Mouse (Mus musculus): ENCODE results near the gene Mbd3.

Gene Mbd3

DNA sequence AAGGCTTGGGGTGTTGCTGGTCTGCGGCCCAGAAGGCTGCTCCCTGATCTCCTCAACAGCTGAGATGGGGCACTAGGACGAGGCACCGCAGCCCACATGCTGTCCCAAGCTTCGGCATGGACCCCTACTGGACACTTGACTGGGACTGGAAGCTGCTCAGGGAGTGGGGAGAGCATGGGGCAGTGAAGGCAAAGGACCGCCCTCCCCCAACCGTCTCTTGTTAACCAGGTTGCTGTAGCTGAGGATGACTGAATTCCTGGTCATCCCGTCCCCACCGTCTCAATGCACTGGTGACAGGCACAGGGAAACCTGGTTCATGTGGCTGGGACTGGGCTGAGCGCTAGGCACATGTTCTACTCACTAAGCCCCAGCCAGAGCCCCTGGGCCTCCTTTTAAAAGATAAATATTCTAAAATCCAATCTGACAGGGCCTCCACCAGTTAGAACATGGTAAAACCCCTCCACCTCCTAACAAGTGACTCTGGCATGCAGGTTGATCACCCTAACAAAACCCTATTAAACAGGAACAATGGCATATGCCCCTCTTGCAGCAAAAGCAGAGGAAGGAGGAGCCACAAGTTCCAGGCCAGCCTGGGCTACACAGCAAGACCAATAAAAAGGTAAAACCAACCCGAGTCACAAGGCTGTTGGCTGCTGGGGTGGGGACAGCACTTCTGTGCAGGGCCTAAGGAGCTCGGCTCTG is 2.4 kb downstream of the Mbd3 start:
- DNase-seq (ENCODE audit: low read depth): no peak

DNA sequence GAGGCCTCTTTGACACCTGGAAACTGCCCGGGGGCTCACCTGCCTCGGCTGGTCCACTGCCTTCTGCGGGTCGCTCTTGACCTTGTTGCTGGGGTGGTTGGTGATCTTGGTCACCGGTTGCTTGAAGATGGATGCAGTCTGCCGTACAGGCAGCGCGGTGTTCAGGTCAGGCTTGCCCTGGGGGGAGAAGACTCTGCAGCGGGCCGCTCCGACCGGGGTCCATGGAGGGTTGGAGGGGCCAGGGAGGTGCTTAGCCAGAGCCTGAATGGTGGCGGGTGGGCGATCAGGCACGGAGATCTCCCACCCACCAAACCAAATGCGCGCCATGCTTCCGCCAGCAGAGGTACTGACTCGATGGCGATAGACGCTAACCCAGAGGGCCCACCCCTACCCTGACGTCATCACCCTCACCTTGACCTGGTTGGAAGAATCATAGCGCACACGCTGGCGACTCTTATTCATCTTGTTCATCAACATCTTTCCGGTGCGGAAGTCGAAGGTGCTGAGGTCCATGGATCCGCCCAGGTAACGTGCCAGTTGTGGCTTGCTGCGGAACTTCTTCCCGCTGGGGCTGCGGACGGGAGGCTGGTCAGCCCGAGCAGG is 4.2 kb downstream of the Mbd3 start:
- no peak for DNase-seq (ENCODE audit: low read depth)

DNA sequence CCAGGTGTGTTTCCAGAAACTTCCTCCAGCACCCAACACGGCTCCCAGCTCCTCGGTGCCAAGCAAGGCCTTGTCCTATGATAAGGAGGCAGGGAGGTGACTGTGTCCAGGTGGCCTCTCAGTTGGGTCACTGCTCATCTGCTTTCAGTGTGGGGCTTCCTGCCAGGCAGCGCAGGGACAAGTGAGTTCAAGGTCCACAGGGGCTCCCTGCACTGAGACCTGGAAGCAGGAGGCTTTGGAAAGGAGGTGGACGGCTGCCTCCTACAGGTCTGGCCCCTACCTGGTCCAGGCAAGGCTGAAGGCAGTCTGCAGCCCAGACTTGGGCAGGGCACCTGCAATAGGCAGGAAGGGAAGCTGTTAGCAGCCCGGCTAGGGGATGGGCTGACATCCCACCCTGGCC is 6.7 kb downstream of the Mbd3 start:
- DNase-seq (ENCODE audit: low read depth): no peak

DNA sequence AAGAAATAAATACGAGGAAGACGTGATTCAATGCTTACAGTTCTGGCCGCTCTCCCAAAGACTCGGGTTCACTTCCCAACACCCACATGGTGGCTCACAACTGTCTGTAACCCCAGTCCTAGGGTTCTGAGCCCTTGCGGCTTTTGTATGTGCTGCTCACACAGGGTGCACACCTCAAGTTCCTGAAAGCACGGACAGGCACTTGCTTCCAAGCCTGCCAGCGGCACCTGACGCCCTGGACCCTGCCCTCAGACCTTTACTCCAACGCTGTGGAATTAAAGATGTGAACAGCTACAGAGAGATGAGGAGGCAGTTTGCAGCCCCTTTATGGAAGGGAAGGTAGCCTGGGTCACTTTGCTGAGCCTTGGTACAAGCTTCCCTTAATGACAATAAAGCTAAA is 8.7 kb downstream of the Mbd3 start:
- no peak for DNase-seq (ENCODE audit: low read depth)

DNA sequence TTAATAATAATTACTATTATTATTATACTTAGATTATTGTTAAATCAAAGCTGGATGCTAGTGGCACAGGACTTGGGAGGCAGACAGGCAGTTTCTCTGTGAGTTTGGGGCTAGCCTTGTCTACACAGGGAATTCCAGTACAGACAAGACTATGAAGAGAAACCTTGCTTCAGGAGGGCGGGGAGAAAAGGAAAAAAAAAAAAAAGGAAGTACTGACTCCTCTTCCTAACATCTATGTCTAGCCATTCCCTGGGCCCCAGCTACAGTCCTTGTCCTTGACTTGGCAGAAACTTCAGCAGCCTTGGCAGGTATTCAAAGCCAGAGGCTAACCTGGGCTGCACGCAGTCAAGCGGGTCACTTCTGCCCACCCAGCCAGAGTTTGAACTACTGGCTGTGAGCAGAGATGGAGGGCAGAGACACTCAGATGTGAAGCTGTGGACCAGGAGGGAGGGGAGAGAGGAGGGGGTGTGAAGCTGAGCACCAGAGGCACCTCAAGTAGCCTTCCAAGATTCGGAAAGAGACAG is 10.1 kb downstream of the Mbd3 start:
- DNase-seq (ENCODE audit: low read depth): no peak

DNA sequence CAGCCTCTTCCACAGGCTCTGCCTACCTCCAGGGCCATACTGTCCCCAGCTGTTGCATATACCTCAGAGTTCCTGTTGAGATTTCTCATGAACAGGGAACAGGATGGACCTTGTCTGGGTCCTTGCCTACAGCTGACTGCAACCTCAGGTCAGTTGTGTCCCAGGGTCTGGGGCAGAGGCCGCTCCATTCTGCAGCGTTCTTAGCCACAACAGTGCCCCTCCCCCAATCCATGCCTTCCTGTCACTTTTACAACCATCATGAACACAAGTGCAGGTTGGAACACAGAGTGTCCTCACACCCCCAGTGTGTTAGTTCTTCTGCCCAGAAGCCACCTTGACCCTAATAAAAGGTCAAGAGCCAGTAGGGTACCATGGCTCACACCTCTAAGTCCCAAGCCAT is 10.6 kb downstream of the Mbd3 start:
- no peak for DNase-seq (ENCODE audit: low read depth)

DNA sequence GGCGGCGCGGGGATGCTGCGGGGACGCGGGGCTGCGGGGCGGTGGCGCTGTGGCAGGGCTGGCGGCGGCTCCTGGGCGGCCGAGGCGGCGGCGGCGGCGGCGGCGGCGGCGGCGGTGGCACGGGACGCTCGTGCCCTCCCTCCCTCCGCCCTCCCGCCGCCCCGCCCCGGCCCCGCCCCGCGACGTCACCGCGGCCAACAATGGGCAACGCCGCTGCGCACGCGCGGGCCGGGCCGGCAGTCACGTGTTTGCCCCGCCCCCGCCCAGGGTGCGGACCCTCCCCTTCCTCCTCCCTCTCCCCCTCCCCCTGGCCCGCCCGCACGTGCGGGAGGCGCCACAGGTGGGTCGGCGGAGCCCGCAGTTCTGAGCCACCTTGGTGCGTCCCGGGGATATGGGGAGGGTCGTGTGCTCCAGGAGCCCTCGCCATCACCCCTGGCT is 11.8 kb downstream of the Mbd3 start, which contains the start of gene Mex3d:
TSS of gene Mex3d (minus strand) at position 138 of the 438 bp plus-strand sequence.
- no peak for DNase-seq (ENCODE audit: low read depth)

DNA sequence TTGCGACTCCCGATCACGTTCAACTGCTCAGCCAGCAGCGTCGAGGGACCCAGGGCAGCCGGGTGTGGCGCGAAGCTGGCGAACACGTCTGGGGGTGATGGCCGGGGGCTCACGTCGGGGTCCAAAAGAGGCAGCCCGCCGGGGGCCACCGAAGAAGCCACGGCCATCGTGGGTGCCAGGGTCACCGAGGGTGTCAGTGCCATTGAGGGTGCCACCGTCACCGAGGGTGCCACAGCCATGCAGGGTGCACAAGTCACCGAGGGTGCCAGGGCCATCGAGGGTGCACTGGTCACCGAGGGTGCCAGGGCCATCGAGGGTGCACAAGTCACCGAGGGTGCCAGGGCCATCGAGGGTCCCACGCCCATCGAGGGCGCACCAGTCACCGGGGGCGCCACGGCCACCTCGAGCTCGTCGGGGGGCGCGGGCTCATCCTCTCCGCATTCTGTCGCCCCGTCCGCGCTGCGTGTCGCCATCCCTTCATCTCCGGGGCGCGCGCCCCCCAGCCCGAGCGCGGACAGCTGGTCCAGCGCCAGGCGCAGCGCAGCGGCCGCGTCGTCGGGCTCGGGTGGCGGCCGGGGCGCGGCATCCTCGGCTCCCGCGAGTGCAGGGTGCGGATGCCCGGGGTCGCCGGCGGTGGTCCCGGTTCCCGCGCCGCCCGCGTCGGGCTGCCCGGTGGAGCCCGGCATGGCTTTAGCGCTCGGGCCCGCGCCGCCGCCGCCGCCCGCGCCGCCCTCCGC is 12.4 kb downstream of the Mbd3 start:
- DNase-seq (ENCODE audit: low read depth): no peak

DNA sequence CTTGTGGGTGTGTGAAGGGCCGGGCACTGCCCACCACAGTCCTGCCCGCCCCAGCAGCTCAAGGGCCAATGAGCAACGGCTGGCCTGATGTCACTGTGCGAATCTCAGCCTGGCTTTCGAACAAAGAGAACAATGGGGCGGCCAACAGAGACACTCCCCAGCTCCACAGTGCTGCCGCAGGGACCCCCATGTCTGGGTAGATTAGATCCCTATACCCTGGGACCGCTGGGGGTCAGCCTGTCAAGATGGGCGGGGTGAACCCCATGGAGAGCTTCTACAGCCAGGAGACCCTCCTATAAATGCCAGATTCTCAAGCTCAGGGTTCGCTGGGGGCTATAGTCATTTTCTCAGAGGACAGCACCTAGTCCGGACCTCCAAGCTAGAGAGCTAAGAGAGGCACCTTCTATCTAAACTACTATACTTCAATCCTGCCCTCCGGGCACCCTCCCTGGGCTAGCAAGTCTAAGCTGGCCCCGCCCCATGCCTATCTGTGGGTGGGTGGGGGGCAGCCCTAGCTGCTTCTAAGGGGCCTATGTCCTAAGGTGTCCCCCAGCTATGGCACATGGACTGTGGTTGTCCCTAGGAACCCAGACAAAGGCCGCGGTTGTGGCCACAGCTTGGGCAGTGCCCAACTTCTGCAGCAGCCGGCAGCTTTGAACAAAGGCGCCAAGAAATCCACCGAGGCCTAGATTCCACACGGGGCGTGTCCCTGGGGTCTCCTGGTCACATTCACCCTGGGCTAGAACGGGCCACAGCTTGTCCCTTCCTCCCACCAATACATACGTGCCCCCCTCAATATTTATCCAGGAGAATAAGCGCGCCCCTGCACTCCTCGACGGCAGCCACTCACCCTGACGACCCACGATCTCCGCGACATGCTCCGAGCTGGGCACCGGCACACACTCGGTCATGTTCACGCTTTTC is 13.3 kb downstream of the Mbd3 start:
- no peak for DNase-seq (ENCODE audit: low read depth)

DNA sequence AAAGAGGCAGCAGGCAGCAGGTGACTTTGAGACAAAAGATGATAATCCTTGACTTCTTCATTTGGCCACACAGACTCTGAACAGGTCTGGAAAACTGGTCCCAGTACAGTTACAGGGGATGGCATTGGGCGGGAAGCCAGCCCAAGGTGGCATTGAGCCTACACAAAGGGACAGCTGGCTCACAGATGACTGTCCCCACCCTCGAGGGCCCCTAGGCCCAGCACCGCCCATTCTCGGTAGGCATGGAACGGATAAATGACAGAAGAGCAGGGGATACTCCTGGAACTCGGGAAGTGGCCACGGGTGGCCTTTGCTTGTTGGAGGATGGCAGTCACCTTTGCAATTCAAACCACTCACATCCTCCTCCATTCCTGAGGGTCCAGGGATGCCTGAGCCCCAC is 14.0 kb downstream of the Mbd3 start:
- DNase-seq (ENCODE audit: low read depth): no peak

DNA sequence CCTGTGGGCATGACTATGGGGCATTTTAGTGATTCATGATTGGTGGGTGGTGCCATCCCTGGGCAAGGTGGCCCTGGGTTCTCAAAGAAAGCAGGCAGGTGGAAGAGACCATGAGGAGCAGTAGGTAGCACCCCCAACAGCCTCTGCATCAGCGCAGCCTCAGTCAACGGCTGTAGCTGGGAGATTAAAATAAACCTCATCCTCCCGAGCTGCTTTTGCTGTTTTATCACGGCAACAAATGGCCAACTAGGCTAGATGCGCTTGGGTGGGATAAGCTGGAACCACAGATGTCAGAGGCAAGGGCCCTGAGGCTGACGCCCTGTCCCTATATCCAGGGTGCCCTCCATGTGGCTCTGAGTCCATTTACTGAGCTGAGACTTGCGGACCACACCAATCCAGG is 14.6 kb downstream of the Mbd3 start:
- DNase-seq (ENCODE audit: low read depth): peak; percentile 72

DNA sequence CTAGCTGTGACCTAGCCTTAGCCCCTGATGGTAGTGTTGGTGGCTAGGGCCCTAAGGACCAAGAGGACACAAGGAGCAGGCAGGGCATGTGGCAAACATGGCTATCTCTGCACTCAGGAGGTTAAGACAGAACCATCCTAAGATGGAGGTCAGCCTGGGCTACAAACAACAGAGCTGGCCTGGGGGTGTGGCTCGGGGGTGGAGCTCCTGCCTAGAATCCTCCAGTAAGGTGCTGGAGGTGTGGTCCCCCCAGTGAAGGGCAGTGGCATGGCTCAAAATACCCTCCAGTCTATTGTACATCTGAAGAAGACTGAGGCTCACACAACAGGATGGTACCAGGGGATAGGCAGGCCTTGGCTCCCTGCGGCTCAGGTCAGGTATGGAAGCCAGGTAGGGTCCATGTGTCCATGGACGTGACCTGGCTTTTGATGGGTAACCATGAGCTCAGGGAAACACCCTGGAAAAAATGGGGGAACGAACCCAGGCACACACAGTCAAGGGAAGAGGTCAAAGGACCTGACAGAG is 15.2 kb downstream of the Mbd3 start:
- no peak for DNase-seq (ENCODE audit: low read depth)

DNA sequence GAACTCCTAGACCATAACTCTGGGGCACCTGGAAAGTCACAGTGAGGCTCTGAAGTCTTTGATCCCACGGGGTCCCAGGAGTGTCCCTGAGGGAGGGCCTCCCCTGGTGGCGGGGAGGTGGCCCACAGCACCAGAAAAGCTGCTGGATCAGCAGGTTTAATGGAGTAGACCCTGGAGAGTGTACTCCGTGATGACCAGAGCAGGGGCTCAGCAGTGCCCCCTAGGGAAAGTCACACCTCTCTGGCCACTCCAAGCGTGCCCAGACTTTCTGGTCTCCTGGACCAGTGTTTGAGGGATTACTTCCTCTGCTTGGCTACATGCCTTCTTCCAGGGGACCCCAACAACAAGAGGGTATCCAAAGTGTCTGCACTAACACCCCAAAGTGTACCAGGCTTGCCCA is 15.9 kb downstream of the Mbd3 start:
- DNase-seq (ENCODE audit: low read depth): no peak

DNA sequence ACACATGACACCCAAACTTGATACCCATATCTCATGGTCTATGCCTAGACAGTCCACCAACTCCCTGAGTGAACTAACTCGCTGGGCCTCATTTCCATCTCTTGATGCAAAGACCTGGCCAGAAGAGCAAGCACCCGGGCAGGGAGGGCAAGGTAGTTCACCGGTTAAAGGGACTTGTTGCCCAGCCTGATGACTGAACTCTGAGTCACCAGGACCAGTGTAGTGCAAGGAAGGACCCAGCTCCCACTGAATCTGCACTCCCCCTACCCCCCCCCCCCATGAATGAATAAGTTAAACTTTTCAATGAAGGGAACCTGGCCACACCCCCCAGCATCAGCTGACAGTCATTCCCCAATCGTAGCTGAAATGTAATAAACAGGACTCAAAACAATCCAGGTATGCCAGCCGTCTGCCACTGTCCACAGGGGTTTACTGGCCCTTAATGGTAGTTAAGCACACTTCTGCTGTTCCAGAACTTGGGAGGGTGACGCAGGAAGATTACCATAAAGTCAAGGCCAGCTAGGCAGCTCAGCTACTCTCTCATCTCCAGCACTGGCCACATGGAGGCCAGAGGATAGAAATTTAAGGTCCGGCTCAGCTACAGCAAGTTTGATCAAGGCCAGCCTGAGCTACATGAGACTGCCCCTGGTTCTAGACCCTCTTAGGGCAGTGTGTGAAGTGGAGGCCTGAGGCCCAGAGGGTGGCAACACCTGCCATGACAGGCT is 16.5 kb downstream of the Mbd3 start:
- DNase-seq (ENCODE audit: low read depth): no peak

DNA sequence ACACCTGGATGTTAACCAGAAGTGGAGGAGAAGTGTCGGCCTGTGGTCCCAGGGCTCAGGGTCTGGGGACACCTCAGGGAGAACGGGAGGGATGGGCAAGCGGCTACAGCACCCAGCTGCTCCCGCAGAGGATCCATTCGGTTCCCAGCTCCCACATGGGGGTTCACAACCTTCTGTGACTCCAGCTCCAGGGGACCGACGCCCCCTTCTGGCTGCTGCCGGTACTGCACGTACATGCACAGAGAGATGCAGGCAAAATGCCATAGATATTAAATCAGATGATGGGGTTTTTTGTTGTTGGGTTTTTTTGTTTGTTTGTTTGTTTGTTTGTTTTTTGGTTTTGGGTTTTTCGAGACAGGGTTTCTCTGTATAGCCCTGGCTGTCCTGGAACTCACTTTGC is 21.6 kb downstream of the Mbd3 start:
- DNase-seq (ENCODE audit: low read depth): no peak

DNA sequence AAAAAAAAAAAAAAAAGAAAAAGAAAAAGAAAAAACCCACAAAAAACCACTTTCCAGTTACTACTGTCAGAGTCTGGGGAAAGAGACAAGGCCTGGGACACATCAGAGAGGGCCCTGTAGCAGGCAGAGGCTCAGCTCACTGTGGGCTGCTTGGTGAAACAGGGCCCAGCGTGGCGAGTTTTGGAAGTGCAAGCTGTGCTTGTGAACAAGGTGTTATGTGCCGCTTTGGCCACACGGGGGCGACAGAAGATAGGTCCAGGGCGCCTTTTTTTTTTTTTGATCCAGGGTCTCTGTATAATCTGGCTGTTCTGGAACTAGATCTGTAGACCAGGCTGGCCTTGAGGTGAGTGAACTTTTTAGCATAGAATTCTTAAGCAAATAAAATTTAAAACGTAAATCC is 23.2 kb downstream of the Mbd3 start:
- DNase-seq (ENCODE audit: low read depth): peak; percentile 89

DNA sequence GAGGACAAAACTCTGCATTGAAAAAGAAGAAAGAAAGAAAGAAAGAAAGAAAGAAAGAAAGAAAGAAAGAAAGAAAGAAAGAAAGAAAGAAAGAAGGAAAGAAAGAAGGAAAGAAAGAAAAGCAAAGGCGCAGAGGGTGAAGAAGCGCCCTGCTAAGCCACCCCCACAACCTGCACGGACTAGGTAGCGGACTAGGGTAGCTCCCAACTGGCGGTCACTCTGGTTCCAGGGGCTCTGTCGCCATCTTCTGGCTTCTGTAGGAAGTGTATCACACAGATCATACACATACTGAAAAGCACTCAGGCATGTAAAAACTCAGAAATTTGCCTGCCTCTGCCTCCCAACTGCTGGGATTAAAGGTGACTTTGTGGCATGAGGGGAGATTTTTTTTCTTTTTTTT is 25.3 kb downstream of the Mbd3 start:
- DNase-seq (ENCODE audit: low read depth): peak; percentile 68

DNA sequence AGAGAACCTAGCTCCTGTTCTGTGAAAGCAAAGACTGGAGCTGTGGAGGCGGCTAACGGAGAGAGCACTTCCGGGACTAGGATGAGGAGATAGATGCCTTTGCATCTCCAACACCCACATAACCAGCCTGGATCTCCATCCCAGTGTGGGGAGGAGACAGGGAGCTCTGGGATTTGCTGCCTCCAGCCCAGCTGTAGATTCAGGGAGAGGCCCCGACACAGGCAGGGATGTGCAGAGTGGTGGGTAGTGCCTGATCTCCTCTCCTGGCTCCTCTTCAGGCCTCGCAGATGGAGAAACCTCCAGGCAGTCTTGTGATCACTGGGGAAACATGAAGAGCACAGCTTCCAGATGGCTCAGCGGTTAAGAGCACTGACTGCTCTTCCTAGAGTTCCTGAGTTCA is 26.6 kb downstream of the Mbd3 start:
- DNase-seq (ENCODE audit: low read depth): no peak

DNA sequence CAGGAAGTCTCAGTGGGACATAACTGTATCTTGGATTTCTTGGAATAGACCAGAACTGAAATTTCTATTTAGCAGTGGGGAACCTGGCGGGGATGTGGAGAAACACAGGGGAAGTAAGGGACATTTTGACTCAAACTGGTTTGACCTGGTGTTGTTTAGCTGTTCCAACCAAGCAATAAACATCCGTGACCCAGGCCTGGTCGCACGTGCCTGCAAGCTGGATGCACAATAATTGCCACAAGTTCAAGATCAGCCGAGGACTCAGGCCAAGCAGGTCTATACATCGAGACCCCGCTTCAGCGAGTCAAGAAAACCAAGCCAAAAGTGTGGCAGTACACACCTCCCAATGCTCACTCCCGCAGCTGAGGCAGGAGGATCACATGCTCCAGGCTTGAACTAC is 27.4 kb downstream of the Mbd3 start:
- DNase-seq (ENCODE audit: low read depth): no peak

DNA sequence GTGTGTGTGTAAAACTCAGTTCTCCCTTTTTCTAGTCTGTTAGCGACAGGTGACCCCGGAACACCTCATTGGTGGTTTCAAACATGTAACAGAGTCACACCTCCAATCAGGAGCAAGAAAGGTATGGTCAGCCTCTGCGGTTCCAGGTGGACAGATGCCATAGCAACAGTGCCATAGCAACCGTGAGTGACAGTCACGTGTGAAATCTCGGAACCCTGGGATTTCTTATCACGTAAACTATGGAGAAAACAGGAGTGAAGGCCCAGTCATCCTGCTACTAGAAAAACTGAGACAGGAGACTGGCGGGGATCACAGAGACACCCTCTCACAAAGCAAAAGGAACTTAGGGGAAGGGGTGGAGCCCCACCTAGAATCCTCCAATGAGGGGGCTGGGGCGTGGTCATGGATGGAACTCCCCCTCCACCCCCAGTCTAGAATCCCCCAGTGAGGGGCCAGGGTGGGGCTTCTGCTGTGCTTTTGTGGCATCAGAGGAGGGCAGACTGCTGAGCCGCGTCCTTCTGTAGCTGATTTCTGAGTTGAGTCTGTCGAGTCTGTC is 27.9 kb downstream of the Mbd3 start:
- no peak for DNase-seq (ENCODE audit: low read depth)

Data from c-Kit-positive CD71-positive TER-119-negative erythroid progenitor cells, embryonic 14.5 days (primary cell).